Mouse (Mus musculus) G1E (cell line): ENCODE data around the gene Ttc38. TPM values are rescaled to one million over a fixed set of nuclear protein-coding genes. Genes with fewer than 3 reads are reported as not detected.

Experiments
- ATAC-seq: 2 replicates; pipeline ENCODE4 v1.8.0; 2016; ENCODE audit warnings: mild to moderate bottlenecking; ENCODE audit not compliant: insufficient number of reproducible peaks, poor library complexity, low FRiP score, severe bottlenecking; ENCODE audit errors: extremely low read depth
- DNase-seq: peaks from one replicate; pipeline ENCODE4 v3.0.0; 2012; ENCODE audit warnings: low spot score
- H3K27me3 ChIP-seq: 2 replicates; pipeline ENCODE4 v1.6.1; 2012; ENCODE audit warnings: mild to moderate bottlenecking, low read length, inconsistent platforms; ENCODE audit not compliant: insufficient read depth
- H3K36me3 ChIP-seq: replicated peaks from 2 replicates; pipeline ENCODE3; 2012; ENCODE audit warnings: mild to moderate bottlenecking, inconsistent platforms
- H3K4me1 ChIP-seq: 2 replicates; pipeline ENCODE4 v1.6.1; 2012; ENCODE audit warnings: low read depth, low read length, inconsistent platforms, mixed read lengths; ENCODE audit not compliant: insufficient read depth
- H3K4me3 ChIP-seq: 2 replicates; pipeline ENCODE4 v1.5.1; 2012; ENCODE audit warnings: low read depth, mild to moderate bottlenecking, inconsistent platforms, low read length, moderate library complexity, mixed read lengths
- H3K9me3 ChIP-seq: replicated peaks from 2 replicates; pipeline ENCODE4 v1.6.1; 2012; ENCODE audit warnings: inconsistent platforms
- CTCF ChIP-seq: IDR thresholded peaks from 2 replicates; pipeline ENCODE4 v1.5.1; 2012; ENCODE audit warnings: low read depth, low read length, inconsistent platforms, mixed read lengths
- GATA1 ChIP-seq: IDR thresholded peaks from 2 replicates; pipeline ENCODE4 v1.6.1; 2012; ENCODE audit warnings: borderline replicate concordance, low read length, inconsistent platforms, mixed read lengths
- GATA2 ChIP-seq: IDR thresholded peaks from 2 replicates; pipeline ENCODE4 v1.6.1; 2012; ENCODE audit warnings: low read depth, low read length, inconsistent platforms, borderline replicate concordance
- POLR2AphosphoS5 ChIP-seq: IDR thresholded peaks from 2 replicates; pipeline ENCODE4 v1.6.1; 2012; ENCODE audit warnings: low read depth, low read length, inconsistent platforms; ENCODE audit not compliant: insufficient replicate concordance
- TAL1 ChIP-seq: conservative IDR thresholded peaks from 2 replicates; pipeline ENCODE4 v1.6.1; 2012; ENCODE audit warnings: low read depth, low read length, inconsistent platforms, mixed read lengths
- polyA plus RNA-seq: library from polyadenylated mRNA; stranded (reverse); fragments of >175 nt; gene quantifications from 2 replicates; pipeline ENCODE4 v1.2.3, GENCODE M21; 2012
- total RNA-seq, 2 experiments: library from RNA; stranded (forward) in 1 of 2; stranded (reverse) in 1 of 2; fragments of 200-1000 nt in 1 of 2; fragments of >200 nt in 1 of 2; fragmentation: Nextera tagmentation in 1 of 2; gene quantifications; 2 replicates each; pipeline ENCODE4 v1.2.3; 2014 to 2017

Gene Ttc38
- total and polyA plus RNA-seq, 3 experiments = 1.6 to 5.2 (median 2.3) TPM

DNA sequence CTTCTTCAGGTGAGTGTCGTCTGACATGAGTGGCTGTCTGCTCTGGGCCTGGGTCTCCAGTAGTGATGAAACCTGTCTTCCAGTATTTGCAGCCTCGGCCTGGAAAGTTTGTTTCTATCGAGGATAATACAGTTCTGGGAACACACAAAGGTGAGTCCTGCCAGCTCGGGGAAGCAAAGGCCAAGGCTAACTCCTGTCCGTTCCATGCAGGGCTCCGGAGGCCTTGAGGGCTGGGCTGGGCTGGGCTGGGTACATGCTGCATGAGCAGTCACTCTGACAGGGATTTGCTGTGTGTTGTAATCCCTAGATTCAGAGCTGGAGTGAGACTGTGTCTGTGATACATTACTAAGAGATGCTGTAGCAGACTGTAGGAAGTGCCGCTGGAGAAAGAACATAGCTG lies 61.8 kb downstream of the Ttc38 start:
- H3K27me3 ChIP-seq = no peaks in the 10 kb centered on the region
- ATAC-seq (no peak), DNase-seq (no peak)
- TF ChIP-seq TAL1 (no peak), CTCF (no peak), GATA2 (no peak), GATA1 (no peak), POLR2AphosphoS5 (no peak)
- no peak overlapping the region for H3K4me3 ChIP-seq
- peaks cover 96% of the 10 kb centered on the region for H3K36me3 ChIP-seq
- H3K4me1 ChIP-seq = peaks cover 5% of the 10 kb centered on the region; the same call in 1 of the 2 replicates
- H3K9me3 ChIP-seq = no peaks in the 10 kb centered on the region

DNA sequence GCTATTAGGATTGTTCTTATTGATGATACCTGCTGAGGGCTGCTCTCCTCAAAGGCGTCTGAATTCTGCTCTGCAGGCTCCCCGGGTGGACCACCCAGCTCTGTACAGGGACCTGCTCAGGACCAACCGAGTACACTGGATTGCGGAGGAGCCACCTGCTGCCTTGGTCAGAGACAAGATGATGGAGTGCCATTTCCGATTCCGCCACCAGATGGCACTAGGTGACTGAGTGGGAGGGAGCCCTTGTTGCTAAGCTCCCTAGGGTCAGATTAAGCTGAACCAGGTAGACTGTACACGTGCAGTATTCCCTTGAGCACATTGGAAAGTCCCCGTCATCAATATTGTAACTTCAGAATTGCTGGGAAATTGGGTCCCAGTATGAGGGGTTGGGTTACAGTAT lies 64.2 kb downstream of the Ttc38 start:
- no peaks in the 10 kb centered on the region for H3K27me3 ChIP-seq
- peaks cover 9% of the 10 kb centered on the region; the same call in 1 of the 2 replicates for H3K4me1 ChIP-seq
- H3K9me3 ChIP-seq = no peaks in the 10 kb centered on the region
- ATAC-seq = peak; percentile 32; the same call in 1 of the 2 replicates
- H3K4me3 ChIP-seq = no peak overlapping the region
- DNase-seq = peak; percentile 57
- no peak for TF ChIP-seq GATA1
- TF ChIP-seq CTCF = peak; percentile 93
- no peak for TF ChIP-seq POLR2AphosphoS5
- peaks cover 100% of the 10 kb centered on the region for H3K36me3 ChIP-seq

DNA sequence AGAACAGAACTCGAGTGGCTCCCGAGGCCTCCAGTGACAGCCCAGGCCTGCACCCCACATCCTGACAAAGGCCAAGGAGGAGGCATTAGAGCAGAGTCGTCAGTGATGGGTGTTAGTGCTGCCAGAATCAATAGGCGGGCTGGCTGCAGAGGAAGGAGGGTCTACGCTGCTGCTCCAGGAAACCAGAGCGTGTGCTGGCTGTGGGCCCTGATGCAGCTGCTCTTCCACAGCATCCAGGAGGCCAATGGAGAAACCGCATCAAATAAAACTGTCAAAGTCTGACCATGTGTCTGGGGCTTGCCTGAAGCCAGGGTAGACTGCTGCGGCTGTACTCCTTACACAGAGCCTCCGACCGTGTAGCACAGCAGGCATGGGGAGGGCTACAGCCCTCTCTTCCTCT lies 65.0 kb downstream of the Ttc38 start:
- DNase-seq (no peak), ATAC-seq (no peak)
- no peaks in the 10 kb centered on the region for H3K27me3 ChIP-seq
- H3K36me3 ChIP-seq = peaks cover 100% of the 10 kb centered on the region
- no peak for TF ChIP-seq TAL1
- TF ChIP-seq GATA2 = no peak
- no peak for TF ChIP-seq POLR2AphosphoS5
- TF ChIP-seq GATA1 = no peak
- TF ChIP-seq CTCF = no peak
- no peak overlapping the region for H3K4me3 ChIP-seq
- H3K4me1 ChIP-seq = peaks cover 17% of the 10 kb centered on the region
- no peaks in the 10 kb centered on the region for H3K9me3 ChIP-seq

DNA sequence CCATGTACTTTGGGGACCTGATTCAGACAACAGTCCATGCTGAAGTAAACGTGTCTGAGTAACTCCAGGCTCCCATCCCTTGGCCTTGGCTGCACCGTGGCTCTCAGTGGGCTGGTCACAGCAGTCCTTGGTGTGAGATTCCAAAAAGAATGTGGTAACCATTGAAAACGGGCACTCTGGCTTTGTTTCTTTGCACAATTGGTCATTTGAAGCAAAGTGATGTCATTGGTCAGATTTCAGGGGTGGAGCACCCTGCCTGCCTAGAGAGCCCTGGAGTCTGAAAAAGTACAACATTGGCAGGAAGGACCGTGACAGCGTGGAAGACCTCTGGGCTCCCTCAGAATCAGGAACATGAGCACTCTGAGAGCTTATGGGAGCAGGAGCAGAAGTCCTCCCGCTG lies 67.3 kb downstream of the Ttc38 start:
- Histone ChIP-seq H3K27me3 (peaks cover 2% of the 10 kb centered on the region; the same call in 1 of the 2 replicates), H3K9me3 (no peaks in the 10 kb centered on the region), H3K4me3 (no peak overlapping the region), H3K4me1 (peaks cover 34% of the 10 kb centered on the region), H3K36me3 (peaks cover 91% of the 10 kb centered on the region)
- DNase-seq (no peak), ATAC-seq (no peak)
- no peak for TF ChIP-seq GATA2
- no peak for TF ChIP-seq CTCF
- TF ChIP-seq GATA1 = no peak
- no peak for TF ChIP-seq TAL1
- no peak for TF ChIP-seq POLR2AphosphoS5

DNA sequence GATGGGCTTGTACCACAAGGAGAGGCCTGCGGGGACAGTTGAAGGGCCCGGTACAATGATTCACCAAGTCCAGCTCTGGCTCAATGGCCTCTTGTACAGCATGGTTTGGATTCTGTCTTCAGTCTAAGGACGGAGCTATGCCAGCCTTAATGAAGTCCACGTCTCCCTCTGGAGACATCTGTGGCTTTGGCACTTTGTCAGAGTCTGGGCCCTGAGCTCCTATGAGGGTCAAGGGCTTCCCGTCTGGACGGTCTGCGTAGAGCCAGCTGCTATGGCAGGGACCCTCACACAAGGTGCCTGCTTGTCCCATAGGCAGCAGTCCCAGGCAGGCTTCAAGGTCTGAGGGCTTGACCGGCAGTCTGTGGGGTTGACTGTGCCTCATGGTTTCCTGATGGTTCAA lies 68.2 kb downstream of the Ttc38 start:
- no peak overlapping the region for H3K4me3 ChIP-seq
- H3K27me3 ChIP-seq = peaks cover 5% of the 10 kb centered on the region; the same call in 1 of the 2 replicates
- DNase-seq = no peak
- TF ChIP-seq GATA1 (no peak), TAL1 (no peak), POLR2AphosphoS5 (no peak), CTCF (no peak), GATA2 (no peak)
- no peaks in the 10 kb centered on the region for H3K9me3 ChIP-seq
- ATAC-seq = no peak
- peaks cover 42% of the 10 kb centered on the region for H3K4me1 ChIP-seq
- H3K36me3 ChIP-seq = peaks cover 88% of the 10 kb centered on the region

DNA sequence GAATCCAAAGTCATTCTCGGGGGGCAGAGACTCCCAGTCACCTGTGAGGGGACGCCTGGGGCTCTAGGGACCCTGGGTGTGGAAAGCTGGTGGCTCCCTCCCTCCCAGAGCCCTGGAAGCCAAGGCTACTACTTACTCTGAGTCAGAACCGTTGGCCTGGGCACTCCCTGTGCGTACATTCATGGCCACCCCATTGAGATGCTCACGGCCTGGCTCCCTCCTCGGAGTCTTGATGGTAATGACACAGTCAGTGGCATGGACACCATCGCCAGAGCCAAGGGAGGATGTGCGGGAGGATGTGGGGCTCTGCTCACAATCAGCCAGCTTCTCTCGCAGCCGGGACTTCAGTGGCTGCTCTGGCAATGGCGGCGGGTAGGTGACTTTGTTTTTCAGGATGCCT lies 68.7 kb downstream of the Ttc38 start:
- no peak for DNase-seq
- ATAC-seq = no peak
- Histone ChIP-seq H3K36me3 (peaks cover 87% of the 10 kb centered on the region), H3K9me3 (no peaks in the 10 kb centered on the region), H3K4me1 (peaks cover 42% of the 10 kb centered on the region), H3K27me3 (peaks cover 8% of the 10 kb centered on the region; the same call in 1 of the 2 replicates), H3K4me3 (no peak overlapping the region)
- TF ChIP-seq CTCF (no peak), GATA2 (no peak), TAL1 (no peak), POLR2AphosphoS5 (no peak), GATA1 (no peak)

DNA sequence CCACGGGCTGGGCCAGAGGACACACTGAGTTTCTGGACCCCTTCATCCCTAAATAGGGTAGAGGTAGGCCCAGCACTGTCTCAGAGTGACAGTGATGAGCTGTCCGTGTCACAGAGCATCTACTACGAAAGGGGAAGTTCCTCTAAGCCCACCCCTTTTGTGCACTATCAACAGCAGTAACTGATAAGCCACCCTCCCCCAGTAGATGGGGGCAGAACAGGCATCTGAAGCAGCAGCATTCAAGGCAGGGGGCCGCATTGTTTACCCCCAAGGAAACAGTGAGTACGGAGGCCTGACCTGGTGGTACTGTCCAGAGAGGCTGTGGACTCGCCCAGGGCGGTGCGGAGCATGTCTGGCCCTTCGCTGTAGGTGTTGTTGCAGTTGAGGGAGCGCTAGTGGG lies 70.4 kb downstream of the Ttc38 start:
- peak; percentile 86 for ATAC-seq
- Histone ChIP-seq H3K4me3 (peak overlapping the region; percentile 61; the same call in 1 of the 2 replicates), H3K36me3 (peaks cover 72% of the 10 kb centered on the region), H3K27me3 (peaks cover 14% of the 10 kb centered on the region; the same call in 1 of the 2 replicates), H3K9me3 (no peaks in the 10 kb centered on the region), H3K4me1 (peaks cover 46% of the 10 kb centered on the region)
- DNase-seq = peak; percentile 85
- TF ChIP-seq TAL1 (no peak), GATA1 (no peak), POLR2AphosphoS5 (no peak), CTCF (no peak), GATA2 (no peak)
